Mouse (Mus musculus) stomach, postnatal 0 days (tissue): Measurements from ENCODE around the gene Astn2. TPM values are rescaled to one million over a fixed set of nuclear protein-coding genes. Genes with fewer than 3 reads are reported as not detected.
A peak's percentile ranks its signal among the peaks of the same experiment; 100 is the strongest.

Experiments used
- ATAC-seq: fragments of 200-750 bp; cut with Nextera tagmentation; 2 replicates; pipeline ENCODE4 v1.8.0; 2017; ENCODE audit not compliant: low FRiP score, low TSS enrichment
- DNase-seq: peaks from one replicate; pipeline ENCODE4 v3.0.0-alpha.2; 2016; ENCODE audit warnings: low spot score
- H3K27ac ChIP-seq: fragments of 300-500 bp; sonication (generic); replicated peaks from 2 replicates; pipeline ENCODE4 v1.5.1; 2014; ENCODE audit warnings: mild to moderate bottlenecking, control low read depth
- H3K27me3 ChIP-seq: fragments of 300-500 bp; sonication (generic); 2 replicates; pipeline ENCODE4 v1.6.1; 2014; ENCODE audit warnings: low read length; ENCODE audit not compliant: control insufficient read depth, insufficient read depth
- H3K36me3 ChIP-seq: fragments of 300-500 bp; sonication (generic); 2 replicates; pipeline ENCODE4 v1.6.1; 2014; ENCODE audit warnings: low read length, mixed read lengths; ENCODE audit not compliant: control insufficient read depth, insufficient read depth
- H3K4me1 ChIP-seq: fragments of 300-500 bp; sonication (generic); replicated peaks from 2 replicates; pipeline ENCODE4 v1.6.1; 2014; ENCODE audit warnings: antibody characterized with exemption; ENCODE audit not compliant: control insufficient read depth, insufficient read depth
- H3K4me2 ChIP-seq: fragments of 300-500 bp; sonication (generic); replicated peaks from 2 replicates; pipeline ENCODE4 v1.6.1; 2014; ENCODE audit warnings: low read depth, mild to moderate bottlenecking, control low read depth, moderate library complexity
- H3K4me3 ChIP-seq: fragments of 300-500 bp; sonication (generic); 2 replicates; pipeline ENCODE4 v1.5.1; 2014; ENCODE audit warnings: low read depth, low read length, control low read depth
- H3K9ac ChIP-seq: fragments of 300-500 bp; sonication (generic); 2 replicates; pipeline ENCODE4 v1.6.1; 2014; ENCODE audit warnings: mild to moderate bottlenecking, low read length, control low read depth, mixed read lengths
- H3K9me3 ChIP-seq: fragments of 300-500 bp; sonication (generic); 2 replicates; pipeline ENCODE4 v1.6.1; 2016; ENCODE audit warnings: low read length; ENCODE audit not compliant: control insufficient read depth
- CTCF ChIP-seq: IDR thresholded peaks from 2 replicates; pipeline ENCODE4 v1.5.1; 2016; ENCODE audit warnings: antibody characterized with exemption, low read depth, mild to moderate bottlenecking, moderate library complexity
- EP300 ChIP-seq: optimal IDR thresholded peaks from 2 replicates; pipeline ENCODE3; 2016; ENCODE audit warnings: antibody characterized with exemption
- WGBS: fragments of 180-500 bp; shearing (Covaris S2); extraction: QIAGEN DNeasy Blood & Tissue Kit; methylation state at CpG from one replicate; pipeline ENCODE4 v1.1.7; 2014; 5-methylcytosine and 5-hydroxymethylcytosine counted together
- polyA plus RNA-seq: library from polyadenylated mRNA; unstranded; fragments of >200 nt; fragmentation: Nextera tagmentation; extraction: Ambion mirVana; gene quantifications from 2 replicates; pipeline ENCODE4 v1.2.1, GENCODE M21; 2015

Gene Astn2
- polyA plus RNA-seq, 1 experiment from 2014 or later, result 0.16 TPM

DNA sequence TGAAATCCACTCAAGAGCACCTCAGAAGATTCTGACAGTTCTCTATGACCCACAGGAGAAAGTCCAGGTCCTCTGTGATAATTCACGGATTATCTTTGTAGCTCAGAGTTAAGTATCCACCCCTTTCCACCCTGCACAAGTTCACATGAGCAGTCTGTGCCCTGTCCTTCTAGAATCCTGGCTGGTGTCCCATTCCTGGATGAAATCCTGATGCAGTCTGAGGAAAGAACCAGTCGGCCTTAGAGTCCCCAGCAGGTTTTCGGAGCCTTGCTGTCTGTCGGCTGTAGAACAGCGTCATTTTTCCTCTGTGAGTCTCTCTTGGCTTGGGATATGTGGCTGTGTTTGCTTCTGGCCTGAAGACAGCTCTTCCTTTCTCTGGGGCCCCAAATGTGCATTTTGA, 978.0 kb downstream of the Astn2 start:
- H3K27ac ChIP-seq, result no peak overlapping the region
- H3K4me2 ChIP-seq, result no peak overlapping the region
- no peak overlapping the region for H3K4me3 ChIP-seq
- H3K9me3 ChIP-seq, result no peaks in the 10 kb centered on the region
- ATAC-seq, result no peak
- no peak for DNase-seq
- no peak for TF ChIP-seq CTCF
- no peak for TF ChIP-seq EP300
- 55% methylated on average over 5 of the region's 5 CpGs for WGBS
- no peak overlapping the region for H3K9ac ChIP-seq
- H3K36me3 ChIP-seq, result no peaks in the 10 kb centered on the region
- H3K4me1 ChIP-seq, result no peaks in the 10 kb centered on the region
- no peaks in the 10 kb centered on the region for H3K27me3 ChIP-seq

DNA sequence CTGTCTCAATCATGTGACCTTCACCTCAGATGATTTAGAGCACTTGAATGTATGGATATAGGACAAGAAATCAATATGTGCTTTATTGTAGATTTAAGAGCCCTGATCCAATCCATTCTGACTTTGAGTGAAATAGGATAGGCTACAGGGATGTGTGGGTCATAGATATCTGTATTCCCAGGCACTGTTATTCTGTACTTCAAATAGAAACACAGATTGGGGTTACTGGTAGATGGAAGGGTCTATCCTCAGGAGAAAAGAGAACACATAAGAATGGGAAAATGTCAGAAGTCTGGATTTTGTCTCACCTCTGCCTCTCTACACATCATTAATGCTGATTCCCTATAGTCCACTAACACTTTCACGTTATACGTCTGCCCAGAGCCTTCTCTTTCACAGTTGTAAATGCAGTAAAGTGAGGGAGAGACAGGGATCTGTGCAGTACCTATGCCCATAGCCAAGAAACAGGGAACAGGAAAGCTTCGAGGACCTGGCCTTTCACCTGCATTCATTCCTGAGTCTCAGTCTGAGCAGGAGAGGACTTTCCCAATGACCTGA, 981.3 kb downstream of the Astn2 start:
- no peak for TF ChIP-seq EP300
- TF ChIP-seq CTCF, result no peak
- ATAC-seq, result no peak

DNA sequence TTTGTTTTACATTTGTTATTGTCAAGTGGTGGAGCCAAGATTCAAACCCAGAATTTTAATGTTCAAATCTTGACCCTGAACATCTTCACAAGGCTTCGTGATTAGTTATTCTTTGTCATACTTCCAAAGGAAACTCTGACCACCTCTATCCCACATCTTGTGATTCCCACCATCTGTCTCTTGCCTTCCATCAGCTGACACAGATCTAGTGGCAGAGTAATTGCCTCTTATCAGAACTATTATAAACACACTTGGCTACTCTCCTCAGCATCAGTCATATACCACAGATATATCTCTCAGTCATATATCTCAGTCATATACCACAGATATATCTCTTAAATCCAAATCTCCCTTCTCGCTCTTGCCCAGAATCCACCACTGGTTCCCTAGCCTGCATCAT, 983.1 kb downstream of the Astn2 start:
- H3K27ac ChIP-seq, result no peak overlapping the region
- DNase-seq, result no peak

More for the DNA sequence above, 981.3 kb downstream of the Astn2 start:
- 85% methylated on average over 3 of the region's 3 CpGs for WGBS
- no peak overlapping the region for H3K4me2 ChIP-seq
- no peak for DNase-seq
- no peaks in the 10 kb centered on the region for H3K27me3 ChIP-seq
- H3K4me1 ChIP-seq, result no peaks in the 10 kb centered on the region
- H3K9ac ChIP-seq, result no peak overlapping the region
- H3K27ac ChIP-seq, result no peak overlapping the region
- H3K4me3 ChIP-seq, result no peak overlapping the region
- no peaks in the 10 kb centered on the region for H3K36me3 ChIP-seq
- no peaks in the 10 kb centered on the region for H3K9me3 ChIP-seq

DNA sequence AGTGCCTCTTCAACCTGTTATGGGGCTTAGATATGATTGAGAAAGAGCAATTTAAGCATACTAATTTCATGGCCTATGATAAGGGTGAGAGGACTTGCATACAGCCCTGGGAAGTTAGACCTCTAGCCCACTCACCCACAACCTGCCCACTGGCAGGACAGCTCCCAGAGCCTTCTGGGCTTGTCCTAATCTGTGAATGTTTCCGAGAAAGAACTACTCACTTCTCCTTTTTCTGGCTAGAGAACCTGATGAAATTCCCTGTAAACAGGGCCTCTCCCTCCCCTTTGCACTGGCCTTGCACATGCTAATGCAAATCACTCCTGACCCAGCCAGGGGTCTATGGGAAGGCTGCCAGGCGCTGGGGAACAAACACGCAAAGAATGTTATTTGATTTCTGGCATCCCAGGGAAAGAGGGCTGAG, 983.9 kb downstream of the Astn2 start:
- DNase-seq, result peak; percentile 58
- 4% methylated on average over 3 of the region's 3 CpGs for WGBS

More for the DNA sequence above, 983.1 kb downstream of the Astn2 start:
- Histone ChIP-seq H3K4me3 (no peak overlapping the region), H3K9ac (no peak overlapping the region), H3K36me3 (no peaks in the 10 kb centered on the region), H3K27me3 (no peaks in the 10 kb centered on the region), H3K4me1 (no peaks in the 10 kb centered on the region), H3K9me3 (no peaks in the 10 kb centered on the region), H3K4me2 (no peak overlapping the region)
- no peak for ATAC-seq
- TF ChIP-seq EP300 (no peak), CTCF (no peak)
- 74% methylated on average over 2 of the region's 2 CpGs for WGBS

DNA sequence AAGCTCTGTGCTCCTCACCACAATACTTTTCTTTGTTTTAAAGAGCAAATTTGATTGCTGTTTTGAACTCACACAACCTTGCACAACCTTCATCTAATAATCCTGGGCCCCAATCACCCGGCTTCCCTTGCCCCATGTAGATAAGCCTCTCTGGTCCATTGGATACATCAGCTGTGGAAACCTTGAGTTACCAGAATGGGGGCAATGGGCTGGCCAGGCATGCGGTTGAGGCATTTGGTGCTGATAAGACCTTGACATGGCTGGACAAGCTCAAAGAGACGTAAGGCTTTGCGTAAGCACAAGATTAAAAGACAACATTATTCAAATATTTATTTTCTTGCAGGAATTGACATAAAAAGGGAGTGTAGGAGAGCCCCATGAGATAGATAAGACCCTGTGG, 988.9 kb downstream of the Astn2 start:
- no peaks in the 10 kb centered on the region for H3K27me3 ChIP-seq
- H3K9me3 ChIP-seq, result no peaks in the 10 kb centered on the region
- TF ChIP-seq CTCF (no peak), EP300 (no peak)
- no peaks in the 10 kb centered on the region for H3K36me3 ChIP-seq
- H3K4me3 ChIP-seq, result no peak overlapping the region
- no peak overlapping the region for H3K27ac ChIP-seq
- no peaks in the 10 kb centered on the region for H3K4me1 ChIP-seq
- DNase-seq (peak; percentile 18), ATAC-seq (no peak)
- WGBS, result 48% methylated on average over 4 of the region's 4 CpGs
- no peak overlapping the region for H3K4me2 ChIP-seq
- no peak overlapping the region for H3K9ac ChIP-seq

More for the DNA sequence above, 983.9 kb downstream of the Astn2 start:
- Histone ChIP-seq H3K4me1 (no peaks in the 10 kb centered on the region), H3K9ac (no peak overlapping the region), H3K27ac (peak overlapping the region; percentile 40; the same call in 1 of the 2 replicates), H3K4me3 (no peak overlapping the region), H3K27me3 (no peaks in the 10 kb centered on the region), H3K9me3 (no peaks in the 10 kb centered on the region), H3K4me2 (no peak overlapping the region), H3K36me3 (no peaks in the 10 kb centered on the region)
- TF ChIP-seq CTCF (no peak), EP300 (no peak)
- peak; percentile 18; the same call in 1 of the 2 replicates for ATAC-seq

DNA sequence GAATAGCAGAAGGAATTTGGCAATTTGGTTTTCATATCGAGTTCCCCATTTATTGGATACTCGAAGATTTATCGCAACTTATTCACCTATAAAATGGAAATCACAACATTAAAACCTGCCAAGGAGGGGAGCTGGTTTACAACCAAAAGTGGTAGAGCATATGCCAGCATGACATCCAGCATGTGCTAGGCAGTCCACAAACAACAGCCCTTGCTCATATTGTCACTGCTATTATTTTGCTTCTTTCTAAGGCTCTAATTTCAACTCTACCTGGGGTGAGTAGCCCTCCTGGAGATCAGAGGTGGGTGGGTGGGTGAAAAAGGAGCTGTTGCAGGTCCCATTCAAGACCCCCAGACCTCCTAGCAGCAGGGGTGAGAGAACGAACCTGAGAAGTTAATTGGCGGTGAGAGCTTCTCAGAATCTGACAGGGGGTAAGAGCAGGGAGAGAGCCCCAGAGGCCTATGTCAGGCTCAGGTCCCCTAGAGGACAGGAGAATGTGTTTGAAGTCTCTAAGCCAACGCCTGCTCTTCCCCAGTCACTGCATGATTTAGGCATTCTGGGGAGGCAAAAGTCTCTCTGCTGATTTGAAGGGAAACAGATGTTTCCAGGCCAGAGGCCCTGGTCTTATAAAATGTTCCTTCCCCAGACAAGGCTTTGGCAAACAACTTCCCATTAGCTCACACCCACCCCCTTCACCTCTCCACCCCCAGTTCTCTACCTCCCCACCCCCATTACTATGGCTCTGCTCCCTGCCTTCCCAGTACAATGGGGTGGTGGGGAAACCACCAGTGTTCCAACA, 1001.4 kb downstream of the Astn2 start:
- TF ChIP-seq CTCF, result no peak
- no peak for TF ChIP-seq EP300
- Histone ChIP-seq H3K27me3 (no peaks in the 10 kb centered on the region), H3K4me1 (no peaks in the 10 kb centered on the region), H3K27ac (no peak overlapping the region), H3K36me3 (no peaks in the 10 kb centered on the region), H3K9me3 (no peaks in the 10 kb centered on the region), H3K4me3 (no peak overlapping the region), H3K4me2 (no peak overlapping the region), H3K9ac (no peak overlapping the region)
- DNase-seq (no peak), ATAC-seq (no peak)
- 51% methylated on average over 6 of the region's 6 CpGs for WGBS
